Mouse (Mus musculus) adrenal gland, adult 8-10 months (tissue): ENCODE measurements at regions not wholly inside any gene's neighbourhood (a gene's known extent, or its start where the extent isn't known, plus 50 kb on each side); places are given as distances from the start of the nearest gene placed in this dataset.
A peak's percentile ranks its signal among the peaks of the same experiment; 100 is the strongest.
"Not testable (repeated sequence)": the region's sequence is repeated elsewhere in the genome, so short reads cannot be mapped to it uniquely, and the experiment has no call there.

Experiments used
- DNase-seq: peaks from one replicate; pipeline ENCODE4 v3.0.0; 2022

GRCm38 (mm10) chr2:107117564-107117963, 58.1 kb upstream of the Fshb start:
- DNase-seq, result no peak

DNA sequence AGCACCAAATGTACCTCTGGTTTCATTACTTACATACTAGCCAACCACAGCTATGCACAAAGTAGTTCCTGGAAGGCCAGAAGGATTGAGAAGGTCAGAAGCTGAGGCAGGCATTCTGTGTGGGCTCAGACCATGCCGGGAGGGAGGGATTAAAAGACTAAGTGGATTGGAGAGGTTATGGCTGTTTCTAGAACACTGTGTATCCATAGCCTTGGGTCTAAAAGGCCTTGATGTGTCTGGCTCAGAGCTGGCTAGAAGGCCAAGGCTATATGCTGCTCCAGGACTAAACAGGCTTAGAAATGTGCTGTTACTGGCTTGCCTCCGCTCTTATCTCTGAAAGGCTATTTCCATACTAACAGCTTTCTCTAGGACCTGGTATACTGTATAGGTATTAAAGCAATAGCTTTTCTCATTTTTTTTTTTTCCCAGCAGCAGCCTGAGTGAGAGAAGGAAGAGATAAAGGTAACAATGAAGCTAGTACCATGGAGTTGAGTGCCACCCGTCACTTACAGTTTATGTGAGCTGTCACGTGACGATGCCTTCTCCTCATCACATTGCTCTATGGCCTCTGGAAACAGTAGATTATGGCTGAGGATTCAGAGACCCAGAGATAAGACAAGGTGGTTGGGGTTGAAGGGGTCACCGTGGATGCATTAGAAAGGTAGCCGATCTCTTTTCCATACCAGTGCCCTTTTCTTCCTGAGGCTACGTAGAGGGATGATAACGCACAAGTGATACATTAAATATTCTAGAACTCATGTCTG, 59.4 kb upstream of the Fshb start:
- peak; percentile 61 for DNase-seq

GRCm38 (mm10) chr2:107119697-107120096, 60.2 kb upstream of the Fshb start:
- no peak for DNase-seq

- DNase-seq, result no peak
These were observed 73.7 kb upstream of the Fshb start for GRCm38 (mm10) chr2:107133186-107133585.

- DNase-seq, result no peak
These were observed 89.9 kb upstream of the Fshb start for GRCm38 (mm10) chr2:107149317-107149716.

- DNase-seq, result no peak
These were observed 90.4 kb upstream of the Fshb start for GRCm38 (mm10) chr2:107149851-107150250.

- no peak for DNase-seq
These were observed 90.9 kb upstream of the Fshb start for GRCm38 (mm10) chr2:107150373-107150772.

DNA sequence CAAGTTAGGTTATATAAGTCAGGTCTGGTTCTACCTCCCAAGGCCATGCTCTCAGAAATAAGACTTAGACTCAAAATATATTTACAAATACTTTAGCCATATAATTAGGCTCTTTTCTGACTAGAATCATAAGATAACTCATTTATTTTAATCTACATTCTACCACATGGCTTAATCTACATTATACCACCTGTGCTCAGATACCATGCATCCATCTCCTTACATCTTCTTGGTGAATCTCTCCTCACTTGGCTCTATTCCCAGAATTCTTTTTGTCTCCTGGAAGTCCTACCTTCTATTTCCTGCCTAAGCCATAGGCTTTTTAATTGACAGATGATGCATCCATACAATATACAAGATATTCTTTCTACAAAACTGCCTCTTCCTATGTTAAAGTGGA, 92.4 kb upstream of the Fshb start:
- no peak for DNase-seq

- not testable (repeated sequence) for DNase-seq
These were observed 99.5 kb upstream of the Fshb start for GRCm38 (mm10) chr2:107158836-107159402.

DNA sequence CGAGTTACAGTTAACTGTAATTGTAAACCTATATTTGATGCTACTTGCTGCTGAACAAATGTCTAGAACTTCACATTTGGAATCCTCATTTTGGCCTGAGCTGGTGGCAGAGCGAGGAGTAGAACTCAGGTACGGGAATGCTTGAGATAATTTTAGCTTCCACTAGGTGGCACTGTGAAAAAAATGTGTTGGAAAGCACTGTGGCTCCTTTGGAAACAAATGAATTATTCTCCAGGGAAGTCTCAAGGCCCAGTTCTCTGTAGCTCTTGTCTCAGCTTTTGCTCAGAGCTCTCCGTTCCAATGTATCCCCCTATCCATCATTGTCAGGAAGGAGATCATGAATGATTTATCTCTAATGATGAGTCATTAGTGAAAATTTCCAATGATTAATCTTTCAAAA, 114.7 kb upstream of the Kcna4 start:
- DNase-seq, result peak; percentile 5

DNA sequence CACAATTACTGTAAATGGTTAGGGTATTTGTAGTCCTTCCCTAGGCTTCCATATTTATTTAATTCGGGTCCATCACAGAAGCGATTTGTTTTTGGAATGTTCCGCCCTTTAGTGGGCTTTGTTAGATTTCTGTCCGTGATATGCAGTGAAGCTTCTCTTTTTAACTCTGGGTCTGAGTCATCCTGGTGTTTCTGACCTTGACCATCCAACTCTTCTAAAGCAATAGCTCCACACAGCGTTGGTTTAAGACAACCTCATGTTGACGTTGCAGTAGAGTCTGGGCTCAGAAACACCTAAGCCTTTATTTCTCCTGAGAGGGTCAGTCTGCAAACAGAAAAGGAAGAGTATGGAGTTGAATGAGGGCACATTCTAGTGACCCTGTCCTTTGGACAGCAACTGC, 107.4 kb upstream of the Kcna4 start:
- peak; percentile 16 for DNase-seq

DNA sequence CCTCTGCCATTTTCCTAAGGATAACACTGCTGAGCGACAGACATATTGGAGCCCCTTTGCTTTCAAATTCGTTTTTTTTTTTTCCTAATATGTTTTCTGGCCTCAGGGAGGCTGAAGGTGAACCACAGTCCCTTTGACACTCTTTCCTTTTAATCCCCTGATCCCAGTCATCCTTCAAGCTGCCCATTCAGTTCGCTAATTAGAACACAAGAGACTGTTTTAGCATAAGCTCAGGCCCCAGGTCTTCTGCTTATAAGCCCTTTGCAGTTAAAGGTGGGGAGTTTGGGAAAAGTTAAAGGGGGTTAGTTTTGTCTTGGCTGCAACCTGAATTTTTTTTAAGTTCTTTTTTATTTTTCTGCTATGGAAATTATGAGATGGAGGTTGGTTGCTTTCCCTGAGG, 105.6 kb upstream of the Kcna4 start:
- no peak for DNase-seq

GRCm38 (mm10) chr2:107201856-107202473, 88.5 kb upstream of the Kcna4 start:
- no peak for DNase-seq

- no peak for DNase-seq
These were observed 88.0 kb upstream of the Kcna4 start for GRCm38 (mm10) chr2:107202474-107202858.

DNA sequence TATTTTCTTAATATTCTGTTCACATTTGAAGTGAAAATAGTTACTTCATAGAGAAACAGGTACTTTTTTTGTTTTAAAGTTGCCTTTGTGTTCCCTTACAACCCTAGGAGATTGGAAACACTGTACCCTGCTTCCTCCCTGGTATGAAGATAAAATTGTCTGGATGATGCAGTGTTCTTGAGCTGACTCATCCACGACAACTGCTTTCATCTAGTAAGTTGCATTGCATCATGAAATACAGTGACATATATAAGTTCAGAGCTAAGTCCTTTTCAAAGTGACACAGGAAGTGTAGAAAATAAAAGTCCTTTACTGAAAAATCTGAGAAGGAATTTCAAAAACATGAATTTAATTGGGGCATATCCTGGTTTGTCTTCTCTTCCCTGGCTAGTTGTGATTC, 68.9 kb upstream of the Kcna4 start:
- no peak for DNase-seq

DNA sequence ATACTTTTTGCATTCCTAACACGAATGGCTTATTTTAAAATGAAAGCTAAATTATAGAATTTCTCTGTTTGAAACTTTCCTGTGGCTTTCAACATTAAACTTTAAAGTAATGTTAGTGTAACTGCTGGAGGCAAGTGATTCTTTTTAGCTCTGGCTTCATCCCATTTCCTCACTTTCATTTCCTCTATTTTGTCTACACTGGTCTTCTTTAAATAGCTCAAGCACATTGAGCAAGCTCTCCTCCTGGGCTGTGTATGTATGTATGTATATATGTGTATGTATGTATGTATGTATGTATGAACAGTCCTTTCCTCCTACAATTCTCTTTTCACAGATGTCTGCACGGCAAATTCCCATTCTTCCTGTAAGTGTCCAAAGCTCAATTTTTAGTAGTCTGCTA, 65.8 kb upstream of the Kcna4 start:
- DNase-seq, result no peak

GRCm38 (mm10) chr2:107227486-107227885, 63.0 kb upstream of the Kcna4 start:
- DNase-seq, result no peak

GRCm38 (mm10) chr2:107228287-107228686, 62.2 kb upstream of the Kcna4 start:
- DNase-seq, result no peak

- DNase-seq, result no peak
These were observed 58.8 kb upstream of the Kcna4 start for GRCm38 (mm10) chr2:107231680-107232079.

DNA sequence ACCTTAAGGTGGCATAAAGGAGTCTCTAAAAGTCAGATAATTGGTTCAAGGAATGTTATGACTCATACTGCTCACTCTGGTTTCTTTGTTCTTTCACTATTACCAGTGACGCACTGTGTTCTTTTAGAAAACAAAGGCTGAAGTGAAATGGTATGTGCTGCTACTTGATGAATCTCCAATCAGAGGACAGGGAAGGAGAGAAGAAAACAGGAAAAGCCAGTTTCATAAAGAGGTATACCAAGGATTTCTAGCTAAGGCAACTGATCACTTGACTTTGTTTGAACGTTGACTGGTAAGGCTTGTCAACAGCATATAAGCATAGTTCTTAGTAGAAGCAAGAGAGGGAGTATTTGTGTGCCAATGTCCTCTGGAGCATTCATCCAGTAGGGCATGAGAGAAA, 57.6 kb upstream of the Kcna4 start:
- DNase-seq, result no peak
